Mouse (Mus musculus) hindbrain, embryonic 13.5 days (tissue): ENCODE measurements around the gene Lrrc8a. TPM values are rescaled to one million over a fixed set of nuclear protein-coding genes. Genes with fewer than 3 reads are reported as not detected.
A peak's percentile ranks its signal among the peaks of the same experiment; 100 is the strongest.

Experiments used
- ATAC-seq: fragments of 200-750 bp; cut with Nextera tagmentation; 2 replicates; pipeline ENCODE4 v1.8.0; 2017; ENCODE audit warnings: moderate TSS enrichment; ENCODE audit not compliant: low FRiP score
- H3K27ac ChIP-seq: fragments of 300-500 bp; sonication (generic); 2 replicates; pipeline ENCODE4 v1.5.1; 2015; ENCODE audit warnings: inconsistent platforms, mild to moderate bottlenecking, moderate library complexity
- H3K27me3 ChIP-seq: fragments of 300-500 bp; sonication (generic); 2 replicates; pipeline ENCODE4 v1.6.1; 2015; ENCODE audit warnings: mild to moderate bottlenecking, inconsistent platforms
- H3K36me3 ChIP-seq: fragments of 300-500 bp; sonication (generic); 2 replicates; pipeline ENCODE4 v1.6.1; 2015; ENCODE audit warnings: mild to moderate bottlenecking, inconsistent platforms
- H3K4me1 ChIP-seq: fragments of 300-500 bp; sonication (generic); replicated peaks from 2 replicates; pipeline ENCODE4 v1.6.1; 2015; ENCODE audit warnings: inconsistent platforms
- H3K4me2 ChIP-seq: fragments of 300-500 bp; sonication (generic); 2 replicates; pipeline ENCODE4 v1.6.1; 2015; ENCODE audit warnings: inconsistent platforms, mild to moderate bottlenecking, moderate library complexity
- H3K4me3 ChIP-seq: fragments of 300-500 bp; sonication (generic); 2 replicates; pipeline ENCODE4 v1.5.1; 2015; ENCODE audit warnings: mild to moderate bottlenecking, inconsistent platforms
- H3K9ac ChIP-seq: fragments of 300-500 bp; sonication (generic); 2 replicates; pipeline ENCODE4 v1.6.1; 2015; ENCODE audit warnings: mild to moderate bottlenecking, inconsistent platforms
- H3K9me3 ChIP-seq: fragments of 300-500 bp; sonication (generic); 2 replicates; pipeline ENCODE4 v1.6.1; 2016; ENCODE audit warnings: inconsistent platforms
- WGBS: fragments of 180-500 bp; shearing (Covaris S2); methylation state at CpG from one replicate; pipeline ENCODE4 v1.1.7; 2015; 5-methylcytosine and 5-hydroxymethylcytosine counted together
- polyA plus RNA-seq: library from polyadenylated mRNA; unstranded; fragments of >200 nt; fragmentation: Nextera tagmentation; extraction: Ambion mirVana; gene quantifications from 2 replicates; pipeline ENCODE4 v1.2.1, GENCODE M21; 2015

Lrrc8a gene
- polyA plus RNA-seq, 1 experiment from 2014 or later = 59.8 TPM

GRCm38 (mm10) chr2:30287027-30287373 is 49.5 kb downstream of the Lrrc8a start:
- WGBS = under 1% methylated on average over 10 of the region's 10 CpGs
- Histone ChIP-seq H3K36me3 (peaks cover 12% of the 10 kb centered on the region), H3K9me3 (no peaks in the 10 kb centered on the region), H3K27me3 (no peaks in the 10 kb centered on the region), H3K27ac (peak overlapping the region; percentile 25; the same call in 1 of the 2 replicates), H3K4me3 (peak overlapping the region; percentile 98), H3K9ac (peak overlapping the region; percentile 94), H3K4me2 (peak overlapping the region; percentile 82), H3K4me1 (peaks cover 26% of the 10 kb centered on the region)
- no peak for ATAC-seq

DNA sequence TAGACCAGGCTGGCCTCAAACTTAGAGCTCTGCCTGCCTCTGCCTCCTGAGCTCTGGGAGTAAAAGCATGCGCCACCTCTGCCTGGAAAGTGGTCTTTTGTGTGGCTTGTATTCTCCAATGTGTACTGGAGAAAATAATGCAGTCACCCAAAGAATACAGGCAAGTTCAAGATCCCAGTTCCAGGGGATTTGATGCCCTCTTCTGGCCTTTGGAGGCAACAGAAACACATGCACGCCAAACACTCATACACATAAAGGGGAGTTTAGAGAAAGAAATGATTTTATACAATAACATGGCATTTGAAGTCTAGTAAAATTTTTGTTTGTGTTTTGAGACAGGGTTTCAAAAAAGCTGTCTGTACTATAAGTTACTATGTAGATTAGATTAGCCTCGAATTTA is 62.0 kb downstream of the Lrrc8a start:
- Histone ChIP-seq H3K27me3 (no peaks in the 10 kb centered on the region), H3K9me3 (no peaks in the 10 kb centered on the region), H3K4me1 (no peaks in the 10 kb centered on the region), H3K27ac (no peak overlapping the region), H3K4me3 (no peak overlapping the region), H3K9ac (no peak overlapping the region), H3K36me3 (peaks cover 75% of the 10 kb centered on the region), H3K4me2 (no peak overlapping the region)
- no peak for ATAC-seq
- 84% methylated on average over 3 of the region's 3 CpGs for WGBS

DNA sequence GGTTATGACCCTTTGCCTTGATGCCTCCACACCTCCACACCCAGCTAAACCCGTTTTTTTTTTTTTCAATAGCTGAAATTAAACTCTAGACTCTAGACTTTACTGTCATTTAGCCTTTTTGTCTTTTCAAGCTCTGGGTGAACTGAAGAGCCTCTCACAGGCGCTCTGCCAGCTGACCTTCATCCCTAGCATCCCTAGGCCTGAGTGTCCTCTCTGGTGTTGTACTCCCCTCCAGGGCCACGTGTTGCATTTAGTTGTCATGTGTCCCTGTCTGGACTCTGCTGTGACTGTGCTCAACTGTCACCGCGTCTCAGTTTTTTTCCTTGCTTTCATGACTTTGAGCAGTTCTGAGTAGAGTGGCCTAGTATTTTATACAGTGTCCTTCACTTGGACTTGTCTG is 62.5 kb downstream of the Lrrc8a start:
- Histone ChIP-seq H3K9ac (no peak overlapping the region), H3K4me2 (no peak overlapping the region), H3K27me3 (no peaks in the 10 kb centered on the region), H3K27ac (no peak overlapping the region), H3K36me3 (peaks cover 80% of the 10 kb centered on the region), H3K4me3 (no peak overlapping the region), H3K4me1 (no peaks in the 10 kb centered on the region), H3K9me3 (no peaks in the 10 kb centered on the region)
- 90% methylated on average over 5 of the region's 5 CpGs for WGBS
- no peak for ATAC-seq

- 97% methylated on average over 7 of the region's 7 CpGs for WGBS
- H3K4me3 ChIP-seq = no peak overlapping the region
- no peak overlapping the region for H3K27ac ChIP-seq
- H3K36me3 ChIP-seq = peaks cover 100% of the 10 kb centered on the region
- H3K27me3 ChIP-seq = no peaks in the 10 kb centered on the region
- no peaks in the 10 kb centered on the region for H3K4me1 ChIP-seq
- H3K9me3 ChIP-seq = no peaks in the 10 kb centered on the region
- no peak overlapping the region for H3K4me2 ChIP-seq
- ATAC-seq = no peak
- H3K9ac ChIP-seq = no peak overlapping the region
Measured at GRCm38 (mm10) chr2:30306087-30306486, 68.6 kb downstream of the Lrrc8a start.

- H3K36me3 ChIP-seq = peaks cover 98% of the 10 kb centered on the region
- no peak overlapping the region for H3K27ac ChIP-seq
- H3K9me3 ChIP-seq = no peaks in the 10 kb centered on the region
- H3K4me3 ChIP-seq = no peak overlapping the region
- no peak overlapping the region for H3K4me2 ChIP-seq
- no peaks in the 10 kb centered on the region for H3K27me3 ChIP-seq
- H3K9ac ChIP-seq = no peak overlapping the region
- no peak for ATAC-seq
- WGBS = 92% methylated on average over 3 of the region's 3 CpGs
- H3K4me1 ChIP-seq = no peaks in the 10 kb centered on the region
Measured at GRCm38 (mm10) chr2:30309351-30309750, 71.8 kb downstream of the Lrrc8a start.

DNA sequence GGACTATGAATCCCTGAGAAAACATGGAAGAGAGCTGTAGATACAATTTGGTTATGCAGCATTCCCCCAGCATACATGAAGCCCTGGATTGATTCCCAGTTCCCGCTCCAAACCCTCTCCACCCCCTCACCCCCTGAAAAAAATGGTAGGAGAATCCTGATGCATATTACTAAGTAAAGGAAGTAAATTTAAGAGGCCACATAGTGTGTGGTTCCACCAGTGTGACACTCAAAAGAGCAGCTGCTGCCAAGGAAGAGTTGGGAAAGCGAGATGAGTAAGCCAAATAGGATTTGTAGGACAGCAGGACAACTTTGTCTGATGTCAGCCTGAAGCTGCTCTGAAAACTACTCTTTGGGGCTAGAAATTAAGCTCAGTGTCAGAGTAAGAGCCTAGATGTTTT is 74.0 kb downstream of the Lrrc8a start:
- no peaks in the 10 kb centered on the region for H3K27me3 ChIP-seq
- ATAC-seq = no peak
- 98% methylated on average over 2 of the region's 2 CpGs for WGBS
- H3K9ac ChIP-seq = no peak overlapping the region
- H3K36me3 ChIP-seq = peaks cover 98% of the 10 kb centered on the region
- H3K27ac ChIP-seq = no peak overlapping the region
- no peak overlapping the region for H3K4me3 ChIP-seq
- no peaks in the 10 kb centered on the region for H3K4me1 ChIP-seq
- H3K4me2 ChIP-seq = no peak overlapping the region
- no peaks in the 10 kb centered on the region for H3K9me3 ChIP-seq

Other genes starting within 250 kb of the Lrrc8a start
- 64.2 and 67.0 TPM in 2 replicates for gene Wdr34, start 188.8 kb upstream of the Lrrc8a start, polyA plus RNA-seq
- 400 TPM in 2 replicates for gene Set, start 180.3 kb upstream of the Lrrc8a start, polyA plus RNA-seq
- gene Pkn3, start 160.0 kb upstream of the Lrrc8a start, polyA plus RNA-seq = 1.9 and 2.3 TPM in 2 replicates
- 24.2 TPM in 2 replicates for gene Zdhhc12, start 144.1 kb upstream of the Lrrc8a start, polyA plus RNA-seq
- 14.1 and 15.2 TPM in 2 replicates for gene Zer1, start 113.1 kb upstream of the Lrrc8a start, polyA plus RNA-seq
- gene Tbc1d13, start 104.0 kb upstream of the Lrrc8a start, polyA plus RNA-seq = 11.9 and 14.6 TPM in 2 replicates
- gene Endog, start 66.2 kb upstream of the Lrrc8a start, polyA plus RNA-seq = 14.3 and 19.3 TPM in 2 replicates
- gene Spout1, start 59.3 kb upstream of the Lrrc8a start, polyA plus RNA-seq = 58.1 and 58.4 TPM in 2 replicates
- gene Kyat1, start 31.9 kb upstream of the Lrrc8a start, polyA plus RNA-seq = 14.5 and 14.8 TPM in 2 replicates
- 0.10 and 0.36 TPM in 2 replicates for gene Gm28035, start 2.9 kb downstream of the Lrrc8a start, polyA plus RNA-seq
- gene Phyhd1, start 28.5 kb downstream of the Lrrc8a start, polyA plus RNA-seq = 6.5 and 8.3 TPM in 2 replicates
- not detected in 2 replicates for gene Gm28038, start 43.3 kb downstream of the Lrrc8a start, polyA plus RNA-seq
- 33.7 TPM in 2 replicates for gene Dolk, start 48.6 kb downstream of the Lrrc8a start, polyA plus RNA-seq
- 21.6 and 24.0 TPM in 2 replicates for gene Nup188, start 48.7 kb downstream of the Lrrc8a start, polyA plus RNA-seq
- gene Sh3glb2, start 121.6 kb downstream of the Lrrc8a start, polyA plus RNA-seq = 146 and 160 TPM in 2 replicates
- 27.0 and 33.1 TPM in 2 replicates for gene Miga2, start 126.5 kb downstream of the Lrrc8a start, polyA plus RNA-seq
- gene Dolpp1, start 154.5 kb downstream of the Lrrc8a start, polyA plus RNA-seq = 51.2 and 53.9 TPM in 2 replicates
- gene Crat, start 178.1 kb downstream of the Lrrc8a start, polyA plus RNA-seq = 22.1 and 24.0 TPM in 2 replicates
- 129 and 133 TPM in 2 replicates for gene Ptpa, start 178.3 kb downstream of the Lrrc8a start, polyA plus RNA-seq
- gene Ier5l, start 236.5 kb downstream of the Lrrc8a start, polyA plus RNA-seq = 2.1 and 2.9 TPM in 2 replicates